Mouse (Mus musculus): ENCODE measurements around the gene Krt79. TPM values are rescaled to one million over a fixed set of nuclear protein-coding genes. Genes with fewer than 3 reads are reported as not detected.

The Krt79 gene
- polyA plus RNA-seq, 1 experiment from 2014 or later, result 8.9 TPM

GRCm38 (mm10) chr15:101925041-101925440 lies 15.1 kb downstream of the Krt79 start:
- Histone ChIP-seq H3K9me3 (ENCODE audit: control insufficient read depth, low read length) (no peaks in the 10 kb centered on the region), H3K36me3 (ENCODE audit: control insufficient read depth, insufficient read depth, low read length) (no peaks in the 10 kb centered on the region), H3K4me1 (ENCODE audit: control insufficient read depth, insufficient read depth, low read length) (peaks cover 7% of the 10 kb centered on the region), H3K4me2 (ENCODE audit: low read depth, low read length) (no peak overlapping the region), H3K4me3 (ENCODE audit: low read depth, low read length) (no peak overlapping the region), H3K27me3 (replicated peaks; ENCODE audit: control insufficient read depth, insufficient read depth, low read length) (peaks cover 10% of the 10 kb centered on the region; the same call in 1 of the 2 replicates), H3K27ac (replicated peaks; ENCODE audit: low read depth, low read length) (no peak overlapping the region), H3K9ac (ENCODE audit: low read depth, low read length) (no peak overlapping the region)
- DNase-seq (ENCODE audit: low spot score) (no peak), ATAC-seq (ENCODE audit: low read depth) (no peak)
- WGBS, result 79% methylated on average over 1 of the region's 1 CpGs

GRCm38 (mm10) chr15:101924635-101925034 lies 15.5 kb downstream of the Krt79 start, which contains the start of gene Krt4:
Gene Krt4, minus strand, starts transcription at chr15:101924735.
- H3K4me1 ChIP-seq (ENCODE audit: control insufficient read depth, insufficient read depth, low read length), result peaks cover 3% of the 10 kb centered on the region
- H3K4me3 ChIP-seq (ENCODE audit: low read depth, low read length), result no peak within 1 kb of the TSS
- ATAC-seq (ENCODE audit: low read depth) (no peak), DNase-seq (ENCODE audit: low spot score) (no peak)
- no peak within 1 kb of the TSS for H3K9ac ChIP-seq (ENCODE audit: low read depth, low read length)
- no peak within 1 kb of the TSS for H3K27ac ChIP-seq (replicated peaks; ENCODE audit: low read depth, low read length)
- no peaks in the 10 kb centered on the region for H3K36me3 ChIP-seq (ENCODE audit: control insufficient read depth, insufficient read depth, low read length)
- WGBS, result 72% methylated on average over 11 of the region's 11 CpGs
- no peaks in the 10 kb centered on the region for H3K9me3 ChIP-seq (ENCODE audit: control insufficient read depth, low read length)
- H3K4me2 ChIP-seq (ENCODE audit: low read depth, low read length), result no peak within 1 kb of the TSS
- H3K27me3 ChIP-seq (replicated peaks; ENCODE audit: control insufficient read depth, insufficient read depth, low read length), result peaks cover 6% of the 10 kb centered on the region; the same call in 1 of the 2 replicates

GRCm38 (mm10) chr15:101922296-101922695 lies 17.8 kb downstream of the Krt79 start:
- Histone ChIP-seq H3K36me3 (ENCODE audit: control insufficient read depth, insufficient read depth, low read length) (no peaks in the 10 kb centered on the region), H3K27ac (replicated peaks; ENCODE audit: low read depth, low read length) (no peak overlapping the region), H3K4me2 (ENCODE audit: low read depth, low read length) (no peak overlapping the region), H3K9me3 (ENCODE audit: control insufficient read depth, low read length) (no peaks in the 10 kb centered on the region), H3K4me1 (ENCODE audit: control insufficient read depth, insufficient read depth, low read length) (no peaks in the 10 kb centered on the region), H3K9ac (ENCODE audit: low read depth, low read length) (no peak overlapping the region), H3K27me3 (replicated peaks; ENCODE audit: control insufficient read depth, insufficient read depth, low read length) (no peaks in the 10 kb centered on the region), H3K4me3 (ENCODE audit: low read depth, low read length) (no peak overlapping the region)
- no peak for DNase-seq (ENCODE audit: low spot score)
- WGBS, result 90% methylated on average over 2 of the region's 2 CpGs
- no peak for ATAC-seq (ENCODE audit: low read depth)

- 67% methylated on average over 2 of the region's 2 CpGs for WGBS
- Histone ChIP-seq H3K9ac (ENCODE audit: low read depth, low read length) (no peak overlapping the region), H3K27ac (replicated peaks; ENCODE audit: low read depth, low read length) (no peak overlapping the region), H3K9me3 (ENCODE audit: control insufficient read depth, low read length) (no peaks in the 10 kb centered on the region), H3K4me2 (ENCODE audit: low read depth, low read length) (no peak overlapping the region), H3K4me1 (ENCODE audit: control insufficient read depth, insufficient read depth, low read length) (no peaks in the 10 kb centered on the region), H3K27me3 (replicated peaks; ENCODE audit: control insufficient read depth, insufficient read depth, low read length) (no peaks in the 10 kb centered on the region), H3K36me3 (ENCODE audit: control insufficient read depth, insufficient read depth, low read length) (no peaks in the 10 kb centered on the region), H3K4me3 (ENCODE audit: low read depth, low read length) (no peak overlapping the region)
- DNase-seq (ENCODE audit: low spot score), result no peak
- no peak for ATAC-seq (ENCODE audit: low read depth)
Observed at GRCm38 (mm10) chr15:101916072-101916471, 24.1 kb downstream of the Krt79 start.

GRCm38 (mm10) chr15:101904849-101905248 lies 35.3 kb downstream of the Krt79 start:
- H3K4me1 ChIP-seq (ENCODE audit: control insufficient read depth, insufficient read depth, low read length), result peaks cover 6% of the 10 kb centered on the region; the same call in 1 of the 2 replicates
- 84% methylated on average over 5 of the region's 5 CpGs for WGBS
- ATAC-seq (ENCODE audit: low read depth), result no peak

GRCm38 (mm10) chr15:101902171-101903149 lies 37.7 kb downstream of the Krt79 start:
- 40% methylated on average over 12 of the region's 12 CpGs for WGBS
- Histone ChIP-seq H3K27ac (replicated peaks; ENCODE audit: low read depth, low read length) (no peak overlapping the region), H3K9ac (ENCODE audit: low read depth, low read length) (no peak overlapping the region), H3K4me1 (ENCODE audit: control insufficient read depth, insufficient read depth, low read length) (peaks cover 6% of the 10 kb centered on the region; the same call in 1 of the 2 replicates), H3K4me2 (ENCODE audit: low read depth, low read length) (no peak overlapping the region), H3K27me3 (replicated peaks; ENCODE audit: control insufficient read depth, insufficient read depth, low read length) (no peaks in the 10 kb centered on the region), H3K4me3 (ENCODE audit: low read depth, low read length) (no peak overlapping the region), H3K36me3 (ENCODE audit: control insufficient read depth, insufficient read depth, low read length) (no peaks in the 10 kb centered on the region), H3K9me3 (ENCODE audit: control insufficient read depth, low read length) (no peaks in the 10 kb centered on the region)
- ATAC-seq (ENCODE audit: low read depth), result 0 out of 2 replicates have a peak, but pooled peaks have one; percentile 15
- DNase-seq (ENCODE audit: low spot score), result peak; percentile 47

More at GRCm38 (mm10) chr15:101904849-101905248, 35.3 kb downstream of the Krt79 start:
- Histone ChIP-seq H3K27ac (replicated peaks; ENCODE audit: low read depth, low read length) (no peak overlapping the region), H3K36me3 (ENCODE audit: control insufficient read depth, insufficient read depth, low read length) (no peaks in the 10 kb centered on the region), H3K9ac (ENCODE audit: low read depth, low read length) (no peak overlapping the region), H3K4me3 (ENCODE audit: low read depth, low read length) (no peak overlapping the region), H3K4me2 (ENCODE audit: low read depth, low read length) (no peak overlapping the region), H3K27me3 (replicated peaks; ENCODE audit: control insufficient read depth, insufficient read depth, low read length) (no peaks in the 10 kb centered on the region), H3K9me3 (ENCODE audit: control insufficient read depth, low read length) (no peaks in the 10 kb centered on the region)
- no peak for DNase-seq (ENCODE audit: low spot score)

- Histone ChIP-seq H3K36me3 (ENCODE audit: control insufficient read depth, insufficient read depth, low read length) (no peaks in the 10 kb centered on the region), H3K27me3 (replicated peaks; ENCODE audit: control insufficient read depth, insufficient read depth, low read length) (no peaks in the 10 kb centered on the region), H3K4me1 (ENCODE audit: control insufficient read depth, insufficient read depth, low read length) (no peaks in the 10 kb centered on the region), H3K9me3 (ENCODE audit: control insufficient read depth, low read length) (no peaks in the 10 kb centered on the region), H3K4me2 (ENCODE audit: low read depth, low read length) (no peak overlapping the region), H3K9ac (ENCODE audit: low read depth, low read length) (no peak overlapping the region), H3K27ac (replicated peaks; ENCODE audit: low read depth, low read length) (no peak overlapping the region), H3K4me3 (ENCODE audit: low read depth, low read length) (no peak overlapping the region)
- ATAC-seq (ENCODE audit: low read depth), result no peak
- DNase-seq (ENCODE audit: low spot score), result no peak
- 90% methylated on average over 4 of the region's 4 CpGs for WGBS
Observed at GRCm38 (mm10) chr15:101895216-101895615, 44.9 kb downstream of the Krt79 start.

- Histone ChIP-seq H3K36me3 (ENCODE audit: control insufficient read depth, insufficient read depth, low read length) (no peaks in the 10 kb centered on the region), H3K9ac (ENCODE audit: low read depth, low read length) (no peak within 1 kb of the TSS), H3K4me2 (ENCODE audit: low read depth, low read length) (no peak within 1 kb of the TSS), H3K27ac (replicated peaks; ENCODE audit: low read depth, low read length) (no peak within 1 kb of the TSS), H3K4me1 (ENCODE audit: control insufficient read depth, insufficient read depth, low read length) (no peaks in the 10 kb centered on the region), H3K9me3 (ENCODE audit: control insufficient read depth, low read length) (no peaks in the 10 kb centered on the region), H3K27me3 (replicated peaks; ENCODE audit: control insufficient read depth, insufficient read depth, low read length) (no peaks in the 10 kb centered on the region), H3K4me3 (ENCODE audit: low read depth, low read length) (no peak within 1 kb of the TSS)
- DNase-seq (ENCODE audit: low spot score) (no peak), ATAC-seq (ENCODE audit: low read depth) (no peak)
- WGBS, result 53% methylated on average over 4 of the region's 4 CpGs
Observed at GRCm38 (mm10) chr15:101892820-101893219, 47.3 kb downstream of the Krt79 start, which contains the start of gene Krt76. Gene Krt76, minus strand, starts transcription at chr15:101892920.

Data from embryonic facial prominence, embryonic 14.5 days (tissue).